Mouse (Mus musculus) Muller cell, postnatal 12 days (primary cell): Measurements from ENCODE around the gene Arid4b.
"Not testable (repeated sequence)": the region's sequence is repeated elsewhere in the genome, so short reads cannot be mapped to it uniquely, and the experiment has no call there.

ENCODE experiments used
- DNase-seq: peaks from one replicate; pipeline ENCODE4 v3.0.0-alpha.2; 2015; ENCODE audit errors: inconsistent ontology term

Gene Arid4b

DNA sequence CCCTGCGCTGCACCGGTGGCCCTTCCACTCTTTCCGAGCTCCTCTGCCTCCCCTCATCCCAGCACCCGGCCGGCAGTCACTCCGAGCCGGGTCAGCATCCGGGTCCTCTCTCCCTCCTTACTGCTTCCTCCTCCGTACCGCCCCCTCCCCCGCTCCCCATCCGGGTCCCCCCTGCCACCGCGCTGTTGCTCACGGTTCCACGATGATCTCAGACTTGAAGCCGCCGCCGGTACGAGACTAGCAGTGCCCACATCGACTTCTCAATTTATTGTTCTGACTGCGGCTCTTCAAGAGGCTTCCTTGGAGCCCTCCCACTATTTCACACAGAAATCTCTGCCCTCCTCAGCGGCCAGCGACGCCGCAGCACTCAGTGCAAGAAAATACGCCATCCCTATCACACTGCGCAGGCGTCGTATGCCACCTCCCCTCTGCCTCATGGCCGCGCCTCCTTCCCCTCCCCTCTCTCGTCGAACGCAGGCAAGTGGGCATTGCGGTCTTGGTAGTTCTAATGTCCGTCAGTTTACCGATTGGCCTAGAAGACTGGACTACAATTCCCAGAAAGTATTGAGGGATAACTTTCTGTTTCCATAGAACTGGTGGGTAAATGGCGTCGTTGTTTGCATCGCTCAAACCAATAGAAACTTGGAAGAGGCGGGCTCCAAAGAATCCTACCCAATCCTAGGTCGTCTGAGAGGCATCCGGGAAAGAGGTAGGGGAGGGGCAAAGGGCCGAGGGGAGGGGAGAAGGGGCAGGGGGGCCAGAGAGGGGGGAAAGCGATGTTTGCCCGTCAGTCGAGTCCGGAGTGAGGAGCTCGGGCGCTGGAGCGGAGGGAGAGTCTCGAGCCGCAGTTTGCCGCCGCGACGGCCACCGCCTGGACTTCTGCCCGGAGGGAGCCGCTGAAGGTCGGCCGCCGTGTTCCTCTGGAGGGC, at the start of gene Arid4b, which contains the start of gene Ggps1:
Arid4b (plus strand) TSS at position 220 of the 929 bp plus-strand sequence.
Ggps1 (minus strand) TSS at position 476 of the 929 bp plus-strand sequence.
- DNase-seq, result peak; percentile 100

DNA sequence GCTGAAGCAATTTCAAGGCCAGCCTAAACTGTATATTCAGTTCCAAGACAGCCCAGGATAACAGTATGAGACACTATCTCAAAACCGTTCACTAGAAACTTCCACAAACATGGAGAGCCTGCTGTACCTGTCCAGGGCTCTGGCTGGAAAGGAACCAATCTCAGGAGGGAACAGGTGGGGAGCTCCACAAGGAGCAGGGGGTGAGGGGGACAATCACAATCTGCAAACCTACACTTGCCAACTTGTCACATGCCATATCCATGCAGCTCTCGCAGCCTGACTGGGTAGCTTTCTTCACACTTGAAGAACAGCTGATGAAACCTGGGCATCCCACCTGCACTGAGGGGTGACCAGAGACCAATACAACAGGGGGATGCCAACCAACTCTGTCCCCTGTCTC, 49.0 kb upstream of the Arid4b start:
- no peak for DNase-seq

DNA sequence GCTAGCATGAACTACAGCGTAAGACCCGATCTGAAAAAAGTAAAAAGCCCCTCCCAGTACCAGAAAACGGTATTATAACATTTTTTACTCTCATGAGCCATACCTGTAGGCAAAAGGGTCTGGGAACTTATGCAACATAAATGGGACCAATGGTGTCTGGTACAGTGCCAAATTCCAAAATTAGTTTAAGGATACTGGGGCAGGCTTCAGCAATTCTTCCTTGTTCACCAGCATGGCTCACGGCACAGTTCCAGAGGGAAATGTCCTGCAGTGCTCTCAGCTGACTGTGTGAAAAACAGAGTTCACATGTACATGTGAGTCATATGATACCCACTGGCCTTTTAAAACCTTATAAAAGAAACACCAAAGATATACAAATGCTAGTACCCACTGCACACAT, 48.5 kb upstream of the Arid4b start:
- DNase-seq, result no peak

GRCm38 (mm10) chr13:14015609-14016008, 47.4 kb upstream of the Arid4b start:
- DNase-seq, result no peak

DNA sequence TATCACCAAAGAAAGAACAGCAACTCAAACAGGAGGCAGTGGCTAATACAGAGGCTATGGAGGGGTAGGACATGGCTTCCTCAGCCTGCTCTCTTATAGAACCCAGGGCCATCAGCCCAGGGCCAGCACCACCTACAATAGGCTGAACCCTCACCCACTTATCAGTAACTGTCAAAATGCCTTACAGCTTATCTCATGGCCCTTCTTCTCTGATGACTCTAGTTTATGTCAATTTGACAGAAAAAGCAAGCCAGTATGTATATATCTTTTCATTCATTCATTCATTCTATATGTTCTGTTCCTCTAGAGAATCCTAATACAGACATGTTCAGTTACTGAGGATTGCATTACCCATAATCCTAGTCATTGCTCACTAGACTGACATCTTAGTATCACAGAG, 44.7 kb upstream of the Arid4b start:
- no peak for DNase-seq

GRCm38 (mm10) chr13:14018852-14019251, 44.2 kb upstream of the Arid4b start:
- DNase-seq, result no peak

- DNase-seq, result not testable (repeated sequence)
These were observed 41.6 kb upstream of the Arid4b start for GRCm38 (mm10) chr13:14021417-14021816.

GRCm38 (mm10) chr13:14025554-14025953, 37.5 kb upstream of the Arid4b start:
- no peak for DNase-seq

GRCm38 (mm10) chr13:14026154-14026820, 36.7 kb upstream of the Arid4b start:
- DNase-seq, result no peak

DNA sequence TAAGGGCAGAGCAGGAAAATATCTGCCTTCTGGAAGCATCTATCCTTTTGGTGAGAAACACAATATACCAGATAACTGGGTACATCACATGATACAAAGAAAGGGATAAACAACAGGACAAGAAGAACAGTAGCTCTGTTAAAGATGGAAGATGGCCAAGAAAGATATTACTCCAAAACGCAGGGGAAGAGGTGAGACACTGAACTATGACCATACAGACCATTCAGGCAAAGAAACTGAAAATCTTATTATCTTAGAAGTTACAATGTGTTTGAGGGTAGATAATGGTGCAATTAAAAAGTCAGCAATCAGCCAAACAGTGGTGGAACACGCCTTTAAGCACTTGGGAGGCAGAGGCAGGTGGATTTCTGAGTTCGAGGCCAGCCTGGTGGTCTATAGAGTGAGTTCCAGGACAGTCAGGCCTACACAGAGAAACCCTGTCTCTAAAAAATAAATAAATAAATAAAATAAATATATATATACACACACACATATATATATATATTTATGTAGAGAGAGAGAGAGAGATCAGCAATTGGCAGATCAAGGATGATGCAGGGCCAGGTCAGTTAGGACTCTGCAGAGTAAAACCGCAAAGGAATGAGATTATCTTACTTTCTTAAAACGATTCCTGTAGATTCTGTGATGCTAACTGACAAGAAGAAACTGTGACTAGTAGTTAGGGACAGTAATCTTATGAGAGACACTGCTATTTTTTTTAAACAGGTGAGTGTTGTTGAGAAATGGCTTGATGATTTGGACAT, 29.5 kb upstream of the Arid4b start:
- DNase-seq, result no peak

GRCm38 (mm10) chr13:14034073-14034348, 29.0 kb upstream of the Arid4b start:
- peak; percentile 50 for DNase-seq

- not testable (repeated sequence) for DNase-seq
These were observed 27.7 kb upstream of the Arid4b start for GRCm38 (mm10) chr13:14035352-14035751.

DNA sequence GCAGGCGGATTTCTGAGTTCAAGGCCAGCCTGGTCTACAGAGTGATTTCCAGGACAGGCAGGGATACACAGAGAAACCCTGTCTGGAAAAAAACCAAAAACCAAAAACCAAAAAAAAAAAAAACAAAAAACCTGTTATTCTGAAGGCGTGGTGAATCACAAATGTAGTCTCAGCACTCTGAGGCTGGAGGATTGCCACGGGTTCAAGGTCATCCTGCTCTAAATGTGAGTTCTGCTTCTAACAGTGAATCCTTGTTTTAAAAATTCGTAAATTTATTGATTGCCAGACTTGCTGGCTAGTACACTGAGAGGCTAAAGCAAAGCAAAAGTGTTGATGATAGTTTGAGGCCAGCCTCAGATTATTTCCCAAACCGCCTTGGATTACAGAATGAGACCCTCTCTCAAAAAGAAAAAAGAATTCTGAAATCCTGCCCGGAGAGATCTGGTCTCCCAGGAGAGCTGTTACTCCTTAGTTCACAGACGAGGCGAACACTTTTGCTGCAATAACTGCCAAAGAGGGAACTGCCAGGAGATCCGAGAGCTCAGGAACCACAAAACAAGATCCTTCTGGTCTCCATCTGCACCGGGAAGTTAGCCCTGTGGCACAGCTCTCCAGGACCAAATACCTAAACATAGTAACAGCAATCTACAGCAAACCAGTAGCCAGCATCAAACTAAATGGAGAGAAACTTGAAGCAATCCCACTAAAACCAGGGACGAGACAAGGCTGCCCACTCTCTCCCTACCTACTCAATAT, 27.0 kb upstream of the Arid4b start:
- no peak for DNase-seq

GRCm38 (mm10) chr13:14038911-14039291, 24.1 kb upstream of the Arid4b start:
- no peak for DNase-seq

GRCm38 (mm10) chr13:14039292-14039965, 23.6 kb upstream of the Arid4b start, which contains the start of gene Tbce:
Tbce (minus strand) TSS chr13:14039638.
- DNase-seq, result peak; percentile 92

GRCm38 (mm10) chr13:14040186-14040585, 22.8 kb upstream of the Arid4b start:
- DNase-seq, result peak; percentile 87

DNA sequence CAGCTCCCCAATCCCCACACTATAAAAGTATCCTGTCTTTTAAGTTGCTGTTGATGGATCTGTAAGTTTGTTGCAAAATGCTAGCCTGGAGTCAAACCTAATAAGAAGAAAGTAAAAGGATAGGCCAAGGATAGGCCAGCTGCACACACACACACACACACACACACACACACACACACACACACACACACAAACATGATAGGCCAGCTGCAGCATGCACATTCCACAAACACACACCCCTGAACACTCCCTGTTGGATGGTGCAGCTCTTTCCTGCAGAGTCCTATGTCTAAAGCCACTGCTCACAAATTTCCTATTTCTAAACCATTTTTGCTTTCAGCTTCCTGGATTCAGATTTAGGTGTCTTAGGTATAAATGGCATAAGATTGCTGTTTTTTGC, 19.2 kb upstream of the Arid4b start:
- no peak for DNase-seq

- no peak for DNase-seq
These were observed 18.5 kb upstream of the Arid4b start for GRCm38 (mm10) chr13:14044521-14044920.

- peak; percentile 20 for DNase-seq
These were observed 13.2 kb upstream of the Arid4b start for GRCm38 (mm10) chr13:14049878-14050277.

DNA sequence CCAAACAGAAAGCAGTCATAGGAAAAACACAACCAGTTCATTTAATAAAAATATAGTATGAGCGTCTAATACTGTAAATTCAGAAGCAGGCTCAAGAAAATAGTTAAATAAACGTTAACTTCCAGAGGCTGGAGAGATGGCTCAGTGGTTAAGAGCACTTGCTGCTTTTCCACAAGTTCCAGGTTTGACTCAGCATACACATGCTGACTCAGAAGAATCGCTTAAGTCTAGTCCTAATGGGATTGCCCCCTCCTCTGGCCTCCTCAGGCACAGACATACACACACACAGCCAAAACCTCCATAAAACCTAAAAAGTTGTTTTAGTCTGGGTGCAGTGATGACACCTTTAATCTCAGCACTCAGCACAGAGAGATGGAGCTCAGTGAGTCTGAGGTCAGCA, 6.2 kb upstream of the Arid4b start:
- DNase-seq, result no peak

GRCm38 (mm10) chr13:14059582-14059981, 3.5 kb upstream of the Arid4b start:
- no peak for DNase-seq
